Mouse (Mus musculus): Measurements from ENCODE around the gene Prc1.

DNA sequence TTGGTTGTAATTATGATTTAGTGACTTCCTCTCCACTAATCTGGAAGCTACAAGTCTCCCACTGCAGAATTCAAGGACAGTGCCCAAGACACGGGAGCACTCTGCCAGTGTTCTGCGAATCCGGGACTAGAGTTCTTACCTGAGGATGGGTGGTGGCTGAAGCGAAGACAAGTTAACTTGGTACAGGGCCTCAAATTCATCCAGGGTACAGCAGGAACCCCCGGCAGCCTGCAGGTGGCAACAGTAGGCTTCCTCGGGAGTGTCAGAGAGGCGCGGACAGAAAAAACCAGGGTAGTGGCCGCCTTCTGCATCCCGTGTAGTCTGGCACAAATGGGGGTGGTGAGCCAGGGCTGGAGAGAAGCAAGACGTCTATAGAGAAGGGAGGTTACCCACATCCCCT, 46.5 kb downstream of the Prc1 start, which contains the start of gene Unc45a:
- TF ChIP-seq CTCF (IDR thresholded peaks at IDR 0.05; ENCODE audit: low read depth, low read length) (peak; percentile 84), POLR2A (IDR thresholded peaks at IDR 0.05; ENCODE audit: extremely low read depth, insufficient read depth, low read length) (no peak)
